Mouse (Mus musculus) erythroblast, embryonic 14.5 days (primary cell): ENCODE measurements around the gene St3gal5. TPM values are rescaled to one million over a fixed set of nuclear protein-coding genes. Genes with fewer than 3 reads are reported as not detected.

Source experiments
- H3K27me3 ChIP-seq: 2 replicates; pipeline ENCODE4 v1.6.1; 2012; ENCODE audit warnings: inconsistent platforms; ENCODE audit not compliant: control insufficient read depth
- H3K36me3 ChIP-seq: 2 replicates; pipeline ENCODE4 v1.6.1; 2012; ENCODE audit warnings: mild to moderate bottlenecking, inconsistent platforms; ENCODE audit not compliant: control insufficient read depth
- H3K4me1 ChIP-seq: 2 replicates; pipeline ENCODE4 v1.6.1; 2012; ENCODE audit warnings: inconsistent platforms; ENCODE audit not compliant: control insufficient read depth
- H3K4me3 ChIP-seq: replicated peaks from 2 replicates; pipeline ENCODE3; 2012; ENCODE audit warnings: moderate library complexity, mild to moderate bottlenecking, inconsistent platforms
- H3K9me3 ChIP-seq: 2 replicates; pipeline ENCODE4 v1.6.1; 2012; ENCODE audit warnings: low read length, inconsistent platforms, mixed read lengths; ENCODE audit not compliant: control insufficient read depth
- GATA1 ChIP-seq: IDR thresholded peaks from 2 replicates; pipeline ENCODE4 v1.6.1; 2012; ENCODE audit warnings: low read length, inconsistent platforms, mixed read lengths
- TAL1 ChIP-seq: IDR thresholded peaks from 3 replicates; pipeline ENCODE4 v1.6.1; 2012; ENCODE audit warnings: low read length, inconsistent platforms, mixed read lengths
- polyA plus RNA-seq: library from polyadenylated mRNA; stranded (reverse); fragments of >175 nt; gene quantifications from 2 replicates; pipeline ENCODE4 v1.2.3, GENCODE M21; 2012

St3gal5 gene
- polyA plus RNA-seq, 1 experiment, result 56.9 TPM

DNA sequence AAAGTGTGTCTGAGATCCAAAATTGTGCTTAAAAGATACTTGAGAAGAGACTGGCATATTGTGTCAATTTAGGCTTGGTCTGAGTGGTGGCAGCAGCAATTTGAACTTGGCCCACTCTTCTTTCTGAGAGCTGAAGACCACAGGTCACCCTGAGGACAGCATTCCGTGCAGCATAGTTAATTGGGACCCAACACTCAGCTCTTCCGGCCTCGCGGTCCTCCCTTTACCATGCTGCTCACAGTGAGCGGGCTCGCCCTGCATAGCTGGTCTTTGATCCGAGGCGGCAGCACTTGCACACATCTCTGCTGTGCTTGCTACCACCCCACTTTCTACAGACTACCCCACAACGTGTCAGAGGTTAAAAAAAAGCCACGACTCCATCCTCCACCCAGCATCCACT lies 39.2 kb downstream of the St3gal5 start:
- Histone ChIP-seq H3K27me3 (no peaks in the 10 kb centered on the region), H3K36me3 (peaks cover 83% of the 10 kb centered on the region), H3K4me1 (peaks cover 70% of the 10 kb centered on the region), H3K9me3 (no peaks in the 10 kb centered on the region), H3K4me3 (no peak overlapping the region)
- no peak for TF ChIP-seq GATA1
- no peak for TF ChIP-seq TAL1

- Histone ChIP-seq H3K4me1 (peaks cover 39% of the 10 kb centered on the region), H3K4me3 (no peak overlapping the region), H3K36me3 (peaks cover 83% of the 10 kb centered on the region), H3K27me3 (no peaks in the 10 kb centered on the region), H3K9me3 (no peaks in the 10 kb centered on the region)
- TF ChIP-seq TAL1, result no peak
- no peak for TF ChIP-seq GATA1
Observed at GRCm38 (mm10) chr6:72139508-72140193, 42.3 kb downstream of the St3gal5 start.

DNA sequence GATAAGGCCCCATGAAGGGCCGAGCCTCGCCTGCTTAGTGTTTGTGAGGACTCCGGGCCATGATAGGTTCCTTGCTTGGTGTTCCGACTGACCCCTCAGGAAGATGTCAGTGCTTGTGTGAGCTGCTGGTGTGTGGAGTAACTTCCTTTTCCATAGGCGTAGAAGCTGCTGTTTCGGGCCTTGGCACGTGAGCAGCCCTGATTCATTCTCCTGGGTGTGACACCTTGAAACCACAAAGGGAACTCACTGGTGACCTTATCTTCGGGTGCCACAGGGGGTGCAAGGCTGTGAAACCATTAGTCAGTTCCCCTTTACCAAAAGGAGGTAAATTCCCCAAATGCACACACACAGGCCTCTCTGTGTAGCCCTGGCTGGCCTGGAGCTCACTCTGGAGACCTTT lies 43.0 kb downstream of the St3gal5 start:
- peaks cover 83% of the 10 kb centered on the region for H3K36me3 ChIP-seq
- H3K9me3 ChIP-seq, result no peaks in the 10 kb centered on the region
- TF ChIP-seq GATA1, result no peak
- TF ChIP-seq TAL1, result no peak
- H3K4me1 ChIP-seq, result peaks cover 32% of the 10 kb centered on the region
- H3K4me3 ChIP-seq, result no peak overlapping the region
- H3K27me3 ChIP-seq, result no peaks in the 10 kb centered on the region

DNA sequence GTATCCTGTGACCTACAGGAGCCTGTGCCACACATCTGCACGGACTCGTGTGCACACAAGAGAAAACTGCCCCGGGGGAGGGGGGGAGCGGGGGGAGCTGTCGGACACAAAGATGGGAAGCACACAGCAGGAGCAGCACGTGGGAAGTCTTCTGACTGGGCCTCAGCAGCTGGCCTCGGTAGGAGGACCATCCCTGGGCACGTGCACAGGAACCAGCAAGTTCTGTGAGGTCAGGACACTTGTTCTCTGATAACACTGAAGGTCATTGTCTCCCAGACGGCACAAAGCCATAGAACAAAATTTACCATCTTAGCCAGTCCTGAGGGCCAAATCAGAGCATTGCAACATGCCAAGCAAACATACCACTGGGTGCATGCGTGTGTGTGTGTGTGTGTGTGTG lies 43.8 kb downstream of the St3gal5 start:
- no peaks in the 10 kb centered on the region for H3K27me3 ChIP-seq
- no peak for TF ChIP-seq GATA1
- TF ChIP-seq TAL1, result no peak
- no peaks in the 10 kb centered on the region for H3K9me3 ChIP-seq
- peaks cover 82% of the 10 kb centered on the region for H3K36me3 ChIP-seq
- peaks cover 24% of the 10 kb centered on the region for H3K4me1 ChIP-seq
- no peak overlapping the region for H3K4me3 ChIP-seq

GRCm38 (mm10) chr6:72142561-72142960 lies 45.2 kb downstream of the St3gal5 start:
- TF ChIP-seq TAL1 (no peak), GATA1 (no peak)
- peaks cover 82% of the 10 kb centered on the region for H3K36me3 ChIP-seq
- no peak overlapping the region for H3K4me3 ChIP-seq
- H3K9me3 ChIP-seq, result peaks cover 5% of the 10 kb centered on the region
- peaks cover 12% of the 10 kb centered on the region for H3K4me1 ChIP-seq
- no peaks in the 10 kb centered on the region for H3K27me3 ChIP-seq

GRCm38 (mm10) chr6:72144353-72144752 lies 47.0 kb downstream of the St3gal5 start:
- H3K9me3 ChIP-seq, result peaks cover 17% of the 10 kb centered on the region
- H3K36me3 ChIP-seq, result peaks cover 99% of the 10 kb centered on the region
- TF ChIP-seq GATA1 (no peak), TAL1 (no peak)
- no peak overlapping the region for H3K4me3 ChIP-seq
- peaks cover 12% of the 10 kb centered on the region for H3K4me1 ChIP-seq
- no peaks in the 10 kb centered on the region for H3K27me3 ChIP-seq

- peaks cover 99% of the 10 kb centered on the region for H3K36me3 ChIP-seq
- no peak overlapping the region for H3K4me3 ChIP-seq
- TF ChIP-seq GATA1, result no peak
- TF ChIP-seq TAL1, result no peak
- H3K27me3 ChIP-seq, result no peaks in the 10 kb centered on the region; the same call in 1 of the 2 replicates
- H3K9me3 ChIP-seq, result peaks cover 25% of the 10 kb centered on the region
- no peaks in the 10 kb centered on the region for H3K4me1 ChIP-seq
Observed at GRCm38 (mm10) chr6:72146803-72147202, 49.4 kb downstream of the St3gal5 start.

- Histone ChIP-seq H3K4me1 (no peaks in the 10 kb centered on the region), H3K27me3 (no peaks in the 10 kb centered on the region; the same call in 1 of the 2 replicates), H3K4me3 (no peak overlapping the region), H3K9me3 (peaks cover 25% of the 10 kb centered on the region), H3K36me3 (peaks cover 99% of the 10 kb centered on the region)
- TF ChIP-seq GATA1 (no peak), TAL1 (no peak)
Observed at GRCm38 (mm10) chr6:72148721-72149120, 51.3 kb downstream of the St3gal5 start.

DNA sequence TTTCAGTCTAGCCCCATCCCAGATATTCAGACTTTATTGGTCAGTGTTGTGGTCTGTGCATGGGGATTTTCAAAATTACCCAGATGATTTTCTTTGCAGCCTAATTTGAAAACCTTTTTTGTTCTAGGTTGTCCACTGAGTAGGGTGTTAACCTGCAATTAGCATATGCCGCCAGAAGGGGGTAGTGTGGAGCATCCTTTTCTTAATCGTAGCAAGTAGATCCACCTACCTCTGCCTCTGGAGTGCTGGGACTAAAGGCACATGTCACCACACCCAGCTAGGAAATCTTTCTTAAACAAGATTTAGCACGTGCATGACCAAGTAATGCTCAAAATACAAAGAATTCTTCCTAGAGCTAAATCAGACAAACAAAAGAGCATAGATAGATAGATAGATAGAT lies 52.4 kb downstream of the St3gal5 start:
- H3K36me3 ChIP-seq, result peaks cover 99% of the 10 kb centered on the region
- peaks cover 25% of the 10 kb centered on the region for H3K9me3 ChIP-seq
- H3K4me1 ChIP-seq, result no peaks in the 10 kb centered on the region
- no peak overlapping the region for H3K4me3 ChIP-seq
- no peak for TF ChIP-seq TAL1
- H3K27me3 ChIP-seq, result no peaks in the 10 kb centered on the region; the same call in 1 of the 2 replicates

- TF ChIP-seq TAL1, result no peak
- TF ChIP-seq GATA1, result no peak
- Histone ChIP-seq H3K36me3 (peaks cover 96% of the 10 kb centered on the region), H3K4me1 (no peaks in the 10 kb centered on the region), H3K4me3 (no peak overlapping the region), H3K27me3 (no peaks in the 10 kb centered on the region; the same call in 1 of the 2 replicates), H3K9me3 (peaks cover 20% of the 10 kb centered on the region)
Observed at GRCm38 (mm10) chr6:72152707-72153106, 55.3 kb downstream of the St3gal5 start.
